Mouse (Mus musculus) yolk sac, embryonic 10.5 days (tissue): ENCODE results near the gene Tox2.
A peak's percentile ranks its signal among the peaks of the same experiment; 100 is the strongest.

Experiments used
- DNase-seq: peaks from one replicate; pipeline ENCODE4 v3.0.0-alpha.2; 2017; ENCODE audit warnings: low spot score

The Tox2 gene

GRCm38 (mm10) chr2:163254228-163254627 lies 51.3 kb downstream of the Tox2 start:
- no peak for DNase-seq

- DNase-seq: no peak
Observed at GRCm38 (mm10) chr2:163256765-163257164, 53.8 kb downstream of the Tox2 start.

GRCm38 (mm10) chr2:163261362-163262054 lies 58.6 kb downstream of the Tox2 start:
- no peak for DNase-seq

- no peak for DNase-seq
Observed at GRCm38 (mm10) chr2:163262055-163262420, 59.1 kb downstream of the Tox2 start.

- no peak for DNase-seq
Observed at GRCm38 (mm10) chr2:163267097-163267496, 64.2 kb downstream of the Tox2 start.

GRCm38 (mm10) chr2:163271581-163272492 lies 68.9 kb downstream of the Tox2 start:
- no peak for DNase-seq

- no peak for DNase-seq
Observed at GRCm38 (mm10) chr2:163273815-163274214, 70.9 kb downstream of the Tox2 start.

GRCm38 (mm10) chr2:163275986-163276385 lies 73.1 kb downstream of the Tox2 start:
- no peak for DNase-seq

GRCm38 (mm10) chr2:163277979-163278378 lies 75.1 kb downstream of the Tox2 start:
- DNase-seq: no peak

- DNase-seq: no peak
Observed at GRCm38 (mm10) chr2:163280636-163281322, 77.9 kb downstream of the Tox2 start.

- DNase-seq: no peak
Observed at GRCm38 (mm10) chr2:163284856-163285255, 81.9 kb downstream of the Tox2 start.

GRCm38 (mm10) chr2:163285335-163285734 lies 82.4 kb downstream of the Tox2 start:
- no peak for DNase-seq

- DNase-seq: peak; percentile 16
Observed at GRCm38 (mm10) chr2:163285762-163286161, 82.8 kb downstream of the Tox2 start.

- DNase-seq: peak; percentile 62
Observed at GRCm38 (mm10) chr2:163288881-163289379, 86.0 kb downstream of the Tox2 start.

- no peak for DNase-seq
Observed at GRCm38 (mm10) chr2:163296999-163297630, 94.2 kb downstream of the Tox2 start.

- no peak for DNase-seq
Observed at GRCm38 (mm10) chr2:163300069-163301060, 97.4 kb downstream of the Tox2 start.

- DNase-seq: no peak
Observed at GRCm38 (mm10) chr2:163301641-163302040, 98.7 kb downstream of the Tox2 start.

GRCm38 (mm10) chr2:163303037-163303436 lies 100.1 kb downstream of the Tox2 start:
- DNase-seq: no peak

GRCm38 (mm10) chr2:163309376-163309775 lies 106.5 kb downstream of the Tox2 start:
- no peak for DNase-seq

GRCm38 (mm10) chr2:163310163-163310688 lies 107.3 kb downstream of the Tox2 start:
- DNase-seq: no peak
